Mouse (Mus musculus) liver, embryonic 14.5 days (tissue): ENCODE measurements at regions not wholly inside any gene's neighbourhood (a gene's known extent, or its start where the extent isn't known, plus 50 kb on each side); places are given as distances from the start of the nearest gene placed in this dataset.

Experiments used
- CTCF ChIP-seq: IDR thresholded peaks from 2 replicates; pipeline ENCODE4 v1.5.1; 2016; ENCODE audit warnings: antibody characterized with exemption, low read depth, control low read depth
- EP300 ChIP-seq: IDR thresholded peaks from 2 replicates; pipeline ENCODE4 v1.6.1; 2016; ENCODE audit warnings: antibody characterized with exemption, low read depth

DNA sequence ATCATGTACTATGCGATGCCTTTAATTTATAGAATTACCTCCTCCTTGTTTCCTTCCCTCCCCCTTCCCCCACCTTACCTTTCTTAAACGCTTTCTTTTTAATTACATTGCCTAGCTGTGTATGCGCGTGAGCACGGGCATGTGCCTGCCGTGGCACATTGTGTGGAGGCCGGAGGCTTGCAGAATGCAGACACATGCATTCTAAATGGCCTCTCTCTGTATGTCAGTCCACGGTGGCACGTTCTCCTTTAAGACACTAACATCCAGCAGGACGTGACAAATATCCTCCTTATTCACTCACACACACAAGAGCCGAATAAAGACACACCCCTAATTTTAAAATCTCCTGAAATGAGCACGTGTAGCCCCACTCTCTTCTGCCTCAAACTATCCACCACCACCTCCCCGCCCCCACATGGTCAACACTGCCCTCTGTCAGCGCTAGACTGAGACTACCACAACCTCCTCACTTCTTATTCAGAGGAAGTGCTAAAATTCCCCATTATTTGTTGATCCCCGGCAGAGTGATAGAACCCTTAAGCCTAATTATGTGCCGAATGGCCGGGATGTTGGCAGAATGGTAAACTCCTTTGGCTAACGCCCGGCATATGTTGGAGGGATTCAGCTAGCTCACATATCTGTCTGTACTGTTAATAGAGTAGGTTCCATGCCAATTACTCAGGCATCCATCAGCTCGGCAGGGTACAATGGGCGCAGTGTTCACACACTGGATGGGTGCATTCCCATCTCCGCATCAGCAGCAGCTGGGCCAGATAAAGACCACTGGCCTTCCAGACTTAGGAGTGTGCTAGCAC lies 70.5 kb upstream of the Zfp217 start:
- TF ChIP-seq CTCF: peak; percentile 60
- no peak for TF ChIP-seq EP300
